Mouse (Mus musculus) hindbrain, embryonic 14.5 days (tissue): ENCODE results near the gene Cntn3. TPM values are rescaled to one million over a fixed set of nuclear protein-coding genes. Genes with fewer than 3 reads are reported as not detected.
A peak's percentile ranks its signal among the peaks of the same experiment; 100 is the strongest.

Source experiments
- ATAC-seq: fragments of 200-750 bp; cut with Nextera tagmentation; 2 replicates; pipeline ENCODE4 v1.8.0; 2017; ENCODE audit warnings: moderate number of reproducible peaks, mild to moderate bottlenecking, moderate TSS enrichment, moderate library complexity; ENCODE audit not compliant: low FRiP score
- DNase-seq: peaks from one replicate; pipeline ENCODE4 v3.0.0-alpha.2; 2015; ENCODE audit warnings: low spot score
- H3K27ac ChIP-seq: fragments of 300-500 bp; sonication (generic); 2 replicates; pipeline ENCODE4 v1.5.1; 2014; ENCODE audit warnings: mild to moderate bottlenecking, moderate library complexity
- H3K27me3 ChIP-seq: fragments of 300-500 bp; sonication (generic); 2 replicates; pipeline ENCODE4 v1.6.1; 2014; ENCODE audit warnings: mild to moderate bottlenecking, low read length, mixed read lengths; ENCODE audit not compliant: control insufficient read depth, insufficient read depth
- H3K36me3 ChIP-seq: fragments of 300-500 bp; sonication (generic); replicated peaks from 2 replicates; pipeline ENCODE4 v1.6.1; 2014; ENCODE audit not compliant: control insufficient read depth, insufficient read depth
- H3K4me1 ChIP-seq: fragments of 300-500 bp; sonication (generic); replicated peaks from 2 replicates; pipeline ENCODE4 v1.6.1; 2014; ENCODE audit warnings: antibody characterized with exemption, low read length, mixed read lengths; ENCODE audit not compliant: control insufficient read depth, insufficient read depth
- H3K4me2 ChIP-seq: fragments of 300-500 bp; sonication (generic); replicated peaks from 2 replicates; pipeline ENCODE4 v1.6.1; 2014; ENCODE audit warnings: mild to moderate bottlenecking, moderate library complexity
- H3K4me3 ChIP-seq: fragments of 300-500 bp; sonication (generic); replicated peaks from 2 replicates; pipeline ENCODE4 v1.5.1; 2014; ENCODE audit warnings: mild to moderate bottlenecking, low read length
- H3K9ac ChIP-seq: fragments of 300-500 bp; sonication (generic); 2 replicates; pipeline ENCODE4 v1.6.1; 2014
- H3K9me3 ChIP-seq: fragments of 300-500 bp; sonication (generic); 2 replicates; pipeline ENCODE4 v1.6.1; 2016; ENCODE audit warnings: low read length; ENCODE audit not compliant: control insufficient read depth
- WGBS: fragments of 180-500 bp; shearing (Covaris S2); extraction: QIAGEN DNeasy Blood & Tissue Kit; methylation state at CpG from one replicate; pipeline ENCODE4 v1.1.7; 2014; 5-methylcytosine and 5-hydroxymethylcytosine counted together
- polyA plus RNA-seq: library from polyadenylated mRNA; unstranded; fragments of >200 nt; fragmentation: Nextera tagmentation; extraction: Ambion mirVana; gene quantifications from 2 replicates; pipeline ENCODE4 v1.2.1, GENCODE M21; 2014

Gene Cntn3
- polyA plus RNA-seq, 1 experiment from 2014 or later, result 5.2 TPM

- no peaks in the 10 kb centered on the region for H3K4me1 ChIP-seq
- no peak overlapping the region for H3K27ac ChIP-seq
- no peaks in the 10 kb centered on the region for H3K27me3 ChIP-seq
- WGBS, result 42% methylated on average over 2 of the region's 2 CpGs
- H3K4me3 ChIP-seq, result no peak overlapping the region
- H3K9ac ChIP-seq, result no peak overlapping the region
- peak; percentile 64; the same call in 1 of the 2 replicates for ATAC-seq
- no peak for DNase-seq
- H3K9me3 ChIP-seq, result no peaks in the 10 kb centered on the region
- H3K4me2 ChIP-seq, result no peak overlapping the region
- H3K36me3 ChIP-seq, result no peaks in the 10 kb centered on the region
These were observed 51.9 kb downstream of the Cntn3 start for GRCm38 (mm10) chr6:102520977-102521376.

DNA sequence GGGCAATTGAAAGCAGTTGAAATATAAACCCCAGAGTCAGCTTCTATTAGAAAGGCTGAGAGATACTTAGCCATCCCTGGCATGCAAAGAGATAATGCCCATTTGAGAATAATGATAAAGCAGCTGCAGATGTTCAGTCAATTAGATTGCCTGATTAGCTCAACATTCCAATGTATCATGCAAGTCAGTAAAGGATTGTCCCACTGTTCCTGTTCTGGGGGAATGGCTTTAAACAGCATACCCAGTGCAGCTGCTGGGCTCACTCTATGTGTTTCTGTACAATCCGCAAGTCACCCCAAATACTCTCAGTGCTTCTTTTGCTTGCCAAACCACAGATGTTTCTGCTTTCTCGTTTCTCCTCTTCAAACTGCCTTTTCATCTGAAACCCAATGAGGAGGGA, 57.7 kb downstream of the Cntn3 start:
- Histone ChIP-seq H3K36me3 (no peaks in the 10 kb centered on the region), H3K4me1 (no peaks in the 10 kb centered on the region), H3K9me3 (no peaks in the 10 kb centered on the region), H3K4me2 (no peak overlapping the region), H3K9ac (no peak overlapping the region), H3K27me3 (no peaks in the 10 kb centered on the region), H3K27ac (no peak overlapping the region), H3K4me3 (no peak overlapping the region)
- WGBS, result 82% methylated on average over 2 of the region's 2 CpGs
- 0 out of 2 replicates have a peak, but pooled peaks have one; percentile 46 for ATAC-seq
- DNase-seq, result no peak

GRCm38 (mm10) chr6:102512085-102512484, 60.8 kb downstream of the Cntn3 start:
- DNase-seq (no peak), ATAC-seq (no peak)
- H3K4me3 ChIP-seq, result no peak overlapping the region
- H3K27ac ChIP-seq, result no peak overlapping the region
- no peaks in the 10 kb centered on the region for H3K4me1 ChIP-seq
- H3K36me3 ChIP-seq, result no peaks in the 10 kb centered on the region
- H3K4me2 ChIP-seq, result no peak overlapping the region
- H3K9me3 ChIP-seq, result no peaks in the 10 kb centered on the region
- WGBS, result 10% methylated on average over 1 of the region's 1 CpGs
- no peaks in the 10 kb centered on the region for H3K27me3 ChIP-seq
- H3K9ac ChIP-seq, result no peak overlapping the region

DNA sequence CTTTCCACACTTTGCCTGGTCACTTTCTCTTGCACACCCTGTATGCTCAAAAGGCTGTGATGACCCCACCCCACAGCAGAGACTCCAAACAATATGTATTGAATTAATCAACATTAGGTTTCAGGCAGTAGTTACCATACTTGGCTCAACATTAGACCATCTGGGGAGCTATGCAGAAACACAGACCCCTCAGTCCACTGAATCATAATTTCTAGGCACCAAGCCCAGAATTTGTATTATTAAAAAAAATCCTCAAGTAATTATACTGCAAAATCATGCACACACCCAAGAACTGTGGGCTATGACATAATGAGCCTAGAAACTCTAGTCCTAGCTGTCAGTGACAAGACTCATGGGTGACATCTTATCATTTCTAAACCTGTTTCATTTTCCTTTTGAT, 87.4 kb downstream of the Cntn3 start:
- Histone ChIP-seq H3K27me3 (no peaks in the 10 kb centered on the region), H3K4me1 (no peaks in the 10 kb centered on the region), H3K9me3 (no peaks in the 10 kb centered on the region; the same call in 1 of the 2 replicates), H3K4me2 (no peak overlapping the region), H3K9ac (no peak overlapping the region), H3K36me3 (no peaks in the 10 kb centered on the region), H3K4me3 (no peak overlapping the region), H3K27ac (no peak overlapping the region)
- DNase-seq, result no peak
- ATAC-seq, result no peak

GRCm38 (mm10) chr6:102478320-102479080, 94.4 kb downstream of the Cntn3 start:
- H3K4me1 ChIP-seq, result no peaks in the 10 kb centered on the region
- no peaks in the 10 kb centered on the region for H3K27me3 ChIP-seq
- DNase-seq, result no peak
- no peak overlapping the region for H3K27ac ChIP-seq
- no peak for ATAC-seq
- H3K4me2 ChIP-seq, result no peak overlapping the region
- H3K36me3 ChIP-seq, result no peaks in the 10 kb centered on the region
- no peaks in the 10 kb centered on the region for H3K9me3 ChIP-seq
- no peak overlapping the region for H3K9ac ChIP-seq
- 86% methylated on average over 8 of the region's 8 CpGs for WGBS
- no peak overlapping the region for H3K4me3 ChIP-seq

- no peak overlapping the region for H3K27ac ChIP-seq
- H3K4me2 ChIP-seq, result no peak overlapping the region
- no peaks in the 10 kb centered on the region for H3K36me3 ChIP-seq
- no peak for DNase-seq
- H3K4me1 ChIP-seq, result no peaks in the 10 kb centered on the region
- WGBS, result 93% methylated on average over 4 of the region's 4 CpGs
- H3K9ac ChIP-seq, result no peak overlapping the region
- ATAC-seq, result no peak
- no peak overlapping the region for H3K4me3 ChIP-seq
- no peaks in the 10 kb centered on the region for H3K9me3 ChIP-seq
- H3K27me3 ChIP-seq, result no peaks in the 10 kb centered on the region
These were observed 134.5 kb downstream of the Cntn3 start for GRCm38 (mm10) chr6:102438353-102438752.

DNA sequence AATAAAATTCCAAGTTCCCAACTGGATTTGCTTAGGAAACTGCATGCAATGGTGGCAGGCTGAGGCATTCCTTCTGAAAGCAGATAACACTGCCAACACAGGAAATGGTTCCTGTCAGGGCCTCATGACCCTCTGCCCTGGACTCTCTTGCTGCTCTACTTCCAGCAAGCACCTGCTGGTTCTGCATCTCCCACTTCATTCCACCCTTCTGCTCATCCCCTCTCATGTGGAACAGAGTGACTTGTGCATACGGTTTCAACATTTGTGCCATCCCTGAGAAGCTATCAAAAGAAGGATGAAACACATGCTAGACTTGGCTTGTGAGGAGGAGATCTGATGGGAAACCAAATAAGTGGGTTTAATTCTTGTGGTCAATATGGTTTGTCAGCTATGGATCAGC, 145.4 kb downstream of the Cntn3 start:
- WGBS, result 83% methylated on average over 1 of the region's 1 CpGs
- H3K4me1 ChIP-seq, result no peaks in the 10 kb centered on the region
- DNase-seq (no peak), ATAC-seq (no peak)
- H3K27ac ChIP-seq, result no peak overlapping the region
- no peak overlapping the region for H3K4me2 ChIP-seq
- H3K27me3 ChIP-seq, result no peaks in the 10 kb centered on the region
- H3K9ac ChIP-seq, result no peak overlapping the region
- no peaks in the 10 kb centered on the region for H3K36me3 ChIP-seq
- no peaks in the 10 kb centered on the region for H3K9me3 ChIP-seq
- no peak overlapping the region for H3K4me3 ChIP-seq

- WGBS, result 20% methylated on average over 1 of the region's 1 CpGs
- no peak overlapping the region for H3K4me3 ChIP-seq
These were observed 151.1 kb downstream of the Cntn3 start for GRCm38 (mm10) chr6:102421781-102422180.

GRCm38 (mm10) chr6:102388590-102388989, 184.3 kb downstream of the Cntn3 start:
- DNase-seq (no peak), ATAC-seq (no peak)
- H3K9ac ChIP-seq, result no peak overlapping the region
- 84% methylated on average over 4 of the region's 4 CpGs for WGBS
- H3K27ac ChIP-seq, result no peak overlapping the region
- H3K4me3 ChIP-seq, result no peak overlapping the region
- H3K4me2 ChIP-seq, result no peak overlapping the region
- no peaks in the 10 kb centered on the region for H3K4me1 ChIP-seq
- no peaks in the 10 kb centered on the region for H3K27me3 ChIP-seq
- no peaks in the 10 kb centered on the region for H3K9me3 ChIP-seq
- no peaks in the 10 kb centered on the region for H3K36me3 ChIP-seq

More at GRCm38 (mm10) chr6:102421781-102422180, 151.1 kb downstream of the Cntn3 start:
- no peaks in the 10 kb centered on the region for H3K27me3 ChIP-seq
- H3K4me2 ChIP-seq, result no peak overlapping the region
- H3K9me3 ChIP-seq, result no peaks in the 10 kb centered on the region
- no peak overlapping the region for H3K9ac ChIP-seq
- H3K27ac ChIP-seq, result no peak overlapping the region
- no peaks in the 10 kb centered on the region for H3K36me3 ChIP-seq
- DNase-seq (no peak), ATAC-seq (no peak)
- H3K4me1 ChIP-seq, result no peaks in the 10 kb centered on the region

GRCm38 (mm10) chr6:102372112-102372511, 200.8 kb downstream of the Cntn3 start:
- 8% methylated on average over 1 of the region's 1 CpGs for WGBS
- Histone ChIP-seq H3K4me2 (no peak overlapping the region), H3K27ac (no peak overlapping the region), H3K27me3 (no peaks in the 10 kb centered on the region), H3K4me1 (no peaks in the 10 kb centered on the region), H3K9me3 (no peaks in the 10 kb centered on the region), H3K9ac (no peak overlapping the region), H3K4me3 (no peak overlapping the region), H3K36me3 (no peaks in the 10 kb centered on the region)
- no peak for ATAC-seq
- DNase-seq, result no peak
